Mouse (Mus musculus): ENCODE results near the gene Ccl7. TPM values are rescaled to one million over a fixed set of nuclear protein-coding genes. Genes with fewer than 3 reads are reported as not detected.

Gene Ccl7
- polyA plus RNA-seq, 1 experiment from 2014 or later = 1.6 TPM

DNA sequence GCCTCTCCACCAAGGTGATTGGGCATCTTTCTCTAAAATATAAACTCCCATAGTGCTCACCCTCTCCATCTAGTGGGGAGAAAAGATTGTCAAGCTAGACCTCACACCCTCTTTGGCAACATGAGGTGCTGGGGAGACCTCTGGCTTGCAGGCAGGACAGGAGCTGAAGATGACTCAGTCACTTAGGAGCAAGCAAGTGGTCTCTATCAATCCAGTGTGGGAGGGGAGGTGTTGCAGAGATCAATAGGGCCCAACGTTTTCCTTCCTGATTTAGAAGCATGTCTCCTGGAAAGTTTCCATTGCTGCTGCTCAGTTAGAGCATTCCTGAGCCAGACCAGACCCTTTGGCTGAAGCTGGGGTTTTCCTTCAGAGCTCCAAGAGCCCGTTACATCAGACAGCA lies 7.0 kb upstream of the Ccl7 start, which contains the start of gene Gm17268:
Gm17268 (minus strand) TSS at position 28 of the 400 bp plus-strand sequence.
- Histone ChIP-seq H3K4me2 (replicated peaks) (no peak within 1 kb of the TSS), H3K4me1 (replicated peaks) (no peaks in the 10 kb centered on the region), H3K4me3 (replicated peaks) (no peak within 1 kb of the TSS), H3K27ac (no peak within 1 kb of the TSS), H3K36me3 (no peaks in the 10 kb centered on the region), H3K9me3 (no peaks in the 10 kb centered on the region), H3K9ac (replicated peaks) (no peak within 1 kb of the TSS), H3K27me3 (no peaks in the 10 kb centered on the region)
- no peak for ATAC-seq
- WGBS = 64% methylated on average over 2 of the region's 2 CpGs

GRCm38 (mm10) chr11:82039132-82039660 lies 6.3 kb upstream of the Ccl7 start:
- no peak overlapping the region for H3K27ac ChIP-seq
- H3K9me3 ChIP-seq = no peaks in the 10 kb centered on the region
- ATAC-seq = no peak
- no peaks in the 10 kb centered on the region for H3K36me3 ChIP-seq
- no peaks in the 10 kb centered on the region for H3K4me1 ChIP-seq (replicated peaks)
- no peak overlapping the region for H3K9ac ChIP-seq (replicated peaks)
- no peak overlapping the region for H3K4me2 ChIP-seq (replicated peaks)
- WGBS = 81% methylated on average over 3 of the region's 3 CpGs
- H3K4me3 ChIP-seq (replicated peaks) = no peak overlapping the region
- H3K27me3 ChIP-seq = no peaks in the 10 kb centered on the region

DNA sequence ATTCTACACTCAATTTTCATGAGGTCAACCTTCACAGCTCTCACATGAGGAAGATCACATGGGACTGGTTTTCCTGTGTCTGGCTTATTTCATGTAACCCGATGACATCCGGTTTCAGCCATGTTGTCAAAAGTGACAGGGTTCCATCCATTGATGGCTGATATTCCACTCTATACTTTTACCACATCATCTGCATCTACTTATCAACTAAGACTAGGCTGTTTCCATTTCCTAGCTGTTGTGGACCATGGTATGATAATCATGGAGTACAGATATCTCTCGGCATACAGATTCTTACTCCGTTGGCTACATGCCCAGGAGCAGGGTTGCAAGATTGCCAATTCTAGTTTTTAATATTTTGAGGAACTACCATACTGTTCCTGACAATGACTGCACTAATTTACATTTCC lies 3.8 kb upstream of the Ccl7 start:
- no peak overlapping the region for H3K4me3 ChIP-seq (replicated peaks)
- no peaks in the 10 kb centered on the region for H3K9me3 ChIP-seq
- H3K27me3 ChIP-seq = no peaks in the 10 kb centered on the region
- WGBS = 93% methylated on average over 4 of the region's 4 CpGs
- H3K27ac ChIP-seq = no peak overlapping the region
- H3K36me3 ChIP-seq = no peaks in the 10 kb centered on the region
- no peak overlapping the region for H3K4me2 ChIP-seq (replicated peaks)
- H3K9ac ChIP-seq (replicated peaks) = no peak overlapping the region
- no peaks in the 10 kb centered on the region for H3K4me1 ChIP-seq (replicated peaks)
- ATAC-seq = no peak

DNA sequence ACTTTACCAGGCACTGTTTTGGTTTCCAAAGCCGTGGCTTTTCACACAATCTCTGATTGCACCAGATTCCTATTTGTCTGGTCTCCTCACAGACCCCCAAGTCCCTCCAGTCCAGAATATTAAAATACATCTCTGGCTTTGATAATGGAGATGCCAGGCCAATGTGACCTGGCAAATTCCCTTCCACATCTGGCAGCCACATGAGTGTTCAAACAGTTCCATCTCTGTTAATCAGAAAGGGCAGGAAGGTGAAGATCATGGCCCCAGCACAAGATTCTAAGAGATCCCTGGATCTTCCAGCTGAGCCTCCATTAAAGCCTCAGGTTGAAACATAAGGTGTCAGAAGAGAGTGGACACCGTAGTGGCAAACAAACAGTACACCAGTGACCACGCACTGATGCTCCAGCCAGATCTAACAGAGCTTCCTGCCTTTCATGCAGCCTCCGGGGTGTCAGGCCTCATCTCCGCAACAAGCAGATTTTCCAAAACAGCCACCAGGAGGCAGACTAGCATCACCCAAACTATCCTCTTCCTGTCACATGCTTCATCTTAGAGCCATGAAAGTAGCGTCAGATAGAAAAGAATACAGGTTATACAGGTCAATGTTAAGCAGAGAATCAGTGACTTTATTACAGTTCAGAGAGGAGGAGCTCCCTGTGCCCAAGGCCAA lies 2.4 kb downstream of the Ccl7 start:
- Histone ChIP-seq H3K4me2 (replicated peaks) (no peak overlapping the region), H3K9me3 (no peaks in the 10 kb centered on the region), H3K36me3 (no peaks in the 10 kb centered on the region), H3K27me3 (no peaks in the 10 kb centered on the region), H3K4me1 (replicated peaks) (no peaks in the 10 kb centered on the region), H3K4me3 (replicated peaks) (no peak overlapping the region), H3K9ac (replicated peaks) (no peak overlapping the region), H3K27ac (no peak overlapping the region)
- ATAC-seq = no peak
- whole genome bisulfite sequencing = 48% methylated on average over 6 of the region's 6 CpGs

- Histone ChIP-seq H3K9me3 (no peaks in the 10 kb centered on the region), H3K4me3 (replicated peaks) (no peak overlapping the region), H3K9ac (replicated peaks) (no peak overlapping the region), H3K4me1 (replicated peaks) (no peaks in the 10 kb centered on the region), H3K36me3 (no peaks in the 10 kb centered on the region), H3K4me2 (replicated peaks) (no peak overlapping the region), H3K27ac (no peak overlapping the region), H3K27me3 (no peaks in the 10 kb centered on the region)
- WGBS = 92% methylated on average over 7 of the region's 7 CpGs
- ATAC-seq = no peak
Measured at GRCm38 (mm10) chr11:82053849-82054248, 8.3 kb downstream of the Ccl7 start.

- Histone ChIP-seq H3K4me2 (replicated peaks) (no peak within 1 kb of the TSS), H3K27me3 (no peaks in the 10 kb centered on the region), H3K27ac (no peak within 1 kb of the TSS), H3K36me3 (no peaks in the 10 kb centered on the region), H3K9ac (replicated peaks) (no peak within 1 kb of the TSS), H3K9me3 (no peaks in the 10 kb centered on the region), H3K4me1 (replicated peaks) (no peaks in the 10 kb centered on the region), H3K4me3 (replicated peaks) (no peak within 1 kb of the TSS)
- no peak for ATAC-seq
- WGBS = 88% methylated on average over 6 of the region's 6 CpGs
Measured at GRCm38 (mm10) chr11:82057646-82058045, 12.1 kb downstream of the Ccl7 start, which contains the start of gene Ccl11. Gene Ccl11 (plus strand): TSS chr11:82057823.

DNA sequence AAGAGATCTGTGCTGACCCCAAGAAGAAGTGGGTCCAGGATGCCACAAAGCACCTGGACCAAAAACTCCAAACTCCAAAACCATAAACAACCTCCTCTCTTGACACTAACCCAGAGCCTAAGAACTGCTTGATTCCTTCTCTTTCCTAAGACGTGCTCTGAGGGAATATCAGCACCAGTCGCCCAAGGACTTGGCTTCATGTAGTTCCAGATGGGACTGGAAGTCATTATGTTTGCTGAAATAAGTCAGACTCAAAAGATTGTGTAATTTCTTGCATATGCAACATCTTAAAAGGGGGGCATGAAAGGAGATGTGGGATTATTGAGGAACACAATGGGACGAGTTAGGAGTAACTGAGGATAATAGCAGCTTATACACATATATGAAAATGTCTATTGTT lies 16.7 kb downstream of the Ccl7 start:
- Histone ChIP-seq H3K27me3 (no peaks in the 10 kb centered on the region), H3K36me3 (no peaks in the 10 kb centered on the region), H3K9me3 (no peaks in the 10 kb centered on the region), H3K9ac (replicated peaks) (no peak overlapping the region), H3K4me3 (replicated peaks) (no peak overlapping the region), H3K27ac (no peak overlapping the region), H3K4me1 (replicated peaks) (no peaks in the 10 kb centered on the region), H3K4me2 (replicated peaks) (no peak overlapping the region)
- WGBS = 85% methylated on average over 3 of the region's 3 CpGs
- ATAC-seq = no peak

GRCm38 (mm10) chr11:82063454-82063853 lies 17.9 kb downstream of the Ccl7 start:
- ATAC-seq = no peak
- 85% methylated on average over 2 of the region's 2 CpGs for WGBS
- Histone ChIP-seq H3K27ac (no peak overlapping the region), H3K27me3 (no peaks in the 10 kb centered on the region), H3K4me2 (replicated peaks) (no peak overlapping the region), H3K9ac (replicated peaks) (no peak overlapping the region), H3K9me3 (no peaks in the 10 kb centered on the region), H3K4me1 (replicated peaks) (no peaks in the 10 kb centered on the region), H3K36me3 (no peaks in the 10 kb centered on the region), H3K4me3 (replicated peaks) (no peak overlapping the region)

DNA sequence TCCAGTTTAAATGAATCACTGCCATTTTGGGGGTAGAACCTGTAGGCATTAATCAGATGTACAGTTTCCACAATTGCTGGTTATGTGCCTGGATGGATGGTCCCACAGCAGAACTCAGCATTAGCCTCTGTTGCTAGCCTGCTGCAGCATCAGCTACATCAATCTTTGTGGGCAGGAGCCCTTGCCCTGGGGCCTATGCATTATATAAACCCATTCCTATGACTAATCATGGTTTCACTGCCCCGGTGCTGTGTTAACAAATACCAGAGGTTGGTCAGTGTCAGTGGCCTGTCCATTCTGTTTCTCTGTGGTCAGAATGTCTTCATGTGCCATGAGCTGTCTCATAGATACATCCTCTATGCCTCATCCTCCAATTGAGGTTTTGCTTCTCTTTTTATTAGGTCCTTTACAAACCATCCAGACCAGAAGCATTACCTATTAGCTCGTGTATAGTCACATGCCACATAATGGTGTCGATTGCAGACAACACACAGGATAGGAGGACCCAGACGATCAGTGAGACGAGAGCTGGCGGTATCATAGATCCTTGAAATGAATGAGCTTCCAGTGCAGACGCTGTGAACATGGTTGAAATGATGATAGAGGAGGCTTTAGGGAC lies 21.6 kb downstream of the Ccl7 start:
- H3K9me3 ChIP-seq = no peaks in the 10 kb centered on the region
- H3K4me3 ChIP-seq (replicated peaks) = no peak overlapping the region
- no peaks in the 10 kb centered on the region for H3K36me3 ChIP-seq
- H3K27ac ChIP-seq = no peak overlapping the region
- ATAC-seq = no peak
- 87% methylated on average over 7 of the region's 7 CpGs for WGBS
- H3K27me3 ChIP-seq = no peaks in the 10 kb centered on the region
- no peak overlapping the region for H3K4me2 ChIP-seq (replicated peaks)
- H3K4me1 ChIP-seq (replicated peaks) = no peaks in the 10 kb centered on the region
- no peak overlapping the region for H3K9ac ChIP-seq (replicated peaks)

GRCm38 (mm10) chr11:82071076-82071475 lies 25.6 kb downstream of the Ccl7 start:
- Histone ChIP-seq H3K4me2 (replicated peaks) (no peak overlapping the region), H3K4me3 (replicated peaks) (no peak overlapping the region)
- no peak for ATAC-seq

GRCm38 (mm10) chr11:82072374-82072773 lies 26.9 kb downstream of the Ccl7 start:
- no peaks in the 10 kb centered on the region for H3K36me3 ChIP-seq
- H3K9me3 ChIP-seq = no peaks in the 10 kb centered on the region
- no peak overlapping the region for H3K9ac ChIP-seq (replicated peaks)
- no peak overlapping the region for H3K4me3 ChIP-seq (replicated peaks)
- no peak overlapping the region for H3K4me2 ChIP-seq (replicated peaks)
- 76% methylated on average over 1 of the region's 1 CpGs for WGBS
- H3K27ac ChIP-seq = no peak overlapping the region
- no peaks in the 10 kb centered on the region for H3K27me3 ChIP-seq
- H3K4me1 ChIP-seq (replicated peaks) = no peaks in the 10 kb centered on the region
- no peak for ATAC-seq

More at GRCm38 (mm10) chr11:82071076-82071475, 25.6 kb downstream of the Ccl7 start:
- no peak overlapping the region for H3K9ac ChIP-seq (replicated peaks)
- H3K27ac ChIP-seq = no peak overlapping the region
- no peaks in the 10 kb centered on the region for H3K9me3 ChIP-seq
- H3K36me3 ChIP-seq = no peaks in the 10 kb centered on the region
- no peaks in the 10 kb centered on the region for H3K4me1 ChIP-seq (replicated peaks)
- H3K27me3 ChIP-seq = no peaks in the 10 kb centered on the region
- WGBS = 80% methylated on average over 3 of the region's 3 CpGs

DNA sequence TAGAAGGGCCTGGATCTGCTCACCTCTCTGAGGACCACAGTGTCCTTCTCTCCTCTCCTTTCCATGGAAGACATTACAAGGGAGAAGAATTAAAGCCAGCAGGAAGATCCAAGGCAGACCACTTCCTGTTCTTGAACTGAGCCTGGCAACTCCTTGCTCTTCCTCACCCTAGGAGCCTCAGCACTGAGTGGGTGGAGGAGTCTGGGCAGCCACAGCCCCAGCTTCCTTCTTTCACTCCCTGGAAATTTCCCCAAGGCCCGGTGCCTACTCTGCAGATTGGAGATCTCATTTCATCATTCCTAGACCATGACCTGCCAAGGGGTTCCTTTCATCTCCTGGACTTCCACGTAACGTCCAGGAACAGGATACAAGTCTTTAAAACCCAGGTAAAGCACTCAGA lies 27.5 kb downstream of the Ccl7 start:
- no peaks in the 10 kb centered on the region for H3K9me3 ChIP-seq
- H3K36me3 ChIP-seq = no peaks in the 10 kb centered on the region
- H3K9ac ChIP-seq (replicated peaks) = no peak overlapping the region
- no peak overlapping the region for H3K27ac ChIP-seq
- WGBS = 86% methylated on average over 3 of the region's 3 CpGs
- H3K4me2 ChIP-seq (replicated peaks) = no peak overlapping the region
- no peaks in the 10 kb centered on the region for H3K4me1 ChIP-seq (replicated peaks)
- no peak overlapping the region for H3K4me3 ChIP-seq (replicated peaks)
- ATAC-seq = no peak
- no peaks in the 10 kb centered on the region for H3K27me3 ChIP-seq
